Mouse (Mus musculus) liver, embryonic 14.5 days (tissue): ENCODE results near the gene B4galt2.

Experiments used
- CTCF ChIP-seq: IDR thresholded peaks from 2 replicates; pipeline ENCODE4 v1.5.1; 2016; ENCODE audit warnings: antibody characterized with exemption, low read depth, control low read depth
- EP300 ChIP-seq: IDR thresholded peaks from 2 replicates; pipeline ENCODE4 v1.6.1; 2016; ENCODE audit warnings: antibody characterized with exemption, low read depth

DNA sequence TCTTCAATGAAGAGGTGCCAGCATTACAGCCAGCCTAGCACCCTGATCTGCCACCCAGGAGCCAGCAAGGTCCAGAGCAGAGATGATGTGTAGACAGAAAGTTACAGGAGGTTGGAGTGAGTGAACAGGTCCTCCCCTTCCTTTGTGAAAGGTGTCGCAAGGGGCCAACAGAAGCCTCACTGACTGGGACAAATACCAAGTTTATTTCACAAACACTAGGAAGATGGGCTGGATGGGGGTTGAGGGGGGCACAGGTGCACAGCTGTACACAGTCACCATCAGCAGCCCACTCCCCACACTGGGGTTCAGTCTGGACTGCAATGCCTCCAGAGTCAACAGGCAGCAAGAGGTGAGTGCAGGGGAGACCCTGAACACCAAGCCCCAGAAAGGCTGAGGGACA lies 859 bp upstream of the B4galt2 start:
- TF ChIP-seq CTCF (no peak), EP300 (no peak)
